Mouse (Mus musculus) hindbrain, postnatal 0 days (tissue): Measurements from ENCODE around the gene Fam83b. TPM values are rescaled to one million over a fixed set of nuclear protein-coding genes. Genes with fewer than 3 reads are reported as not detected.

Experiments
- ATAC-seq: fragments of 200-750 bp; cut with Nextera tagmentation; 2 replicates; pipeline ENCODE4 v1.8.0; 2017; ENCODE audit warnings: mild to moderate bottlenecking, moderate TSS enrichment, moderate library complexity
- DNase-seq: peaks from one replicate; pipeline ENCODE4 v3.0.0-alpha.2; 2015; ENCODE audit warnings: low spot score
- H3K27ac ChIP-seq: fragments of 300-500 bp; sonication (generic); 2 replicates; pipeline ENCODE4 v1.5.1; 2014; ENCODE audit warnings: mild to moderate bottlenecking
- H3K27me3 ChIP-seq: fragments of 300-500 bp; sonication (generic); 2 replicates; pipeline ENCODE4 v1.6.1; 2014; ENCODE audit warnings: low read length, mixed read lengths; ENCODE audit not compliant: insufficient read depth
- H3K36me3 ChIP-seq: fragments of 300-500 bp; sonication (generic); 2 replicates; pipeline ENCODE4 v1.6.1; 2014; ENCODE audit warnings: low read length, mixed read lengths; ENCODE audit not compliant: insufficient read depth
- H3K4me1 ChIP-seq: fragments of 300-500 bp; sonication (generic); 2 replicates; pipeline ENCODE4 v1.6.1; 2014; ENCODE audit warnings: antibody characterized with exemption, low read length, mixed read lengths; ENCODE audit not compliant: insufficient read depth
- H3K4me2 ChIP-seq: fragments of 300-500 bp; sonication (generic); 2 replicates; pipeline ENCODE4 v1.6.1; 2014; ENCODE audit warnings: low read depth, mild to moderate bottlenecking, low read length, moderate library complexity, mixed read lengths
- H3K4me3 ChIP-seq: fragments of 300-500 bp; sonication (generic); 2 replicates; pipeline ENCODE4 v1.5.1; 2014; ENCODE audit warnings: low read length
- H3K9ac ChIP-seq: fragments of 300-500 bp; sonication (generic); replicated peaks from 2 replicates; pipeline ENCODE4 v1.6.1; 2014; ENCODE audit warnings: mild to moderate bottlenecking, low read length, moderate library complexity, mixed read lengths
- H3K9me3 ChIP-seq: fragments of 300-500 bp; sonication (generic); 2 replicates; pipeline ENCODE4 v1.6.1; 2016; ENCODE audit warnings: low read length, mixed read lengths
- CTCF ChIP-seq: IDR thresholded peaks from 2 replicates; pipeline ENCODE4 v1.5.1; 2016; ENCODE audit warnings: antibody characterized with exemption, control low read depth, low read depth
- WGBS: fragments of 180-500 bp; shearing (Covaris S2); extraction: QIAGEN DNeasy Blood & Tissue Kit; methylation state at CpG from one replicate; pipeline ENCODE4 v1.1.7; 2014; 5-methylcytosine and 5-hydroxymethylcytosine counted together
- polyA plus RNA-seq: library from polyadenylated mRNA; unstranded; fragments of >200 nt; fragmentation: Nextera tagmentation; extraction: Ambion mirVana; gene quantifications from 2 replicates; pipeline ENCODE4 v1.2.1, GENCODE M21; 2015
- total RNA-seq: library from RNA; depleted of rRNA; stranded (reverse); fragments of >200 nt; gene quantifications from 2 replicates; pipeline ENCODE4 v1.2.3, GENCODE M21; 2014; rRNA removed

The Fam83b gene
- total and polyA plus RNA-seq, 2 experiments from 2014 or later, result 0.09 TPM; not detected in 1

GRCm38 (mm10) chr9:76480088-76480487, 86.8 kb downstream of the Fam83b start:
- H3K4me1 ChIP-seq, result no peaks in the 10 kb centered on the region
- 92% methylated on average over 3 of the region's 3 CpGs for WGBS
- H3K27ac ChIP-seq, result no peak overlapping the region
- no peak for TF ChIP-seq CTCF
- H3K9ac ChIP-seq, result no peak overlapping the region
- H3K4me3 ChIP-seq, result no peak overlapping the region
- no peak for DNase-seq
- H3K4me2 ChIP-seq, result no peak overlapping the region
- ATAC-seq, result no peak
- H3K36me3 ChIP-seq, result no peaks in the 10 kb centered on the region
- no peaks in the 10 kb centered on the region for H3K9me3 ChIP-seq
- H3K27me3 ChIP-seq, result no peaks in the 10 kb centered on the region

- ATAC-seq, result no peak
- no peaks in the 10 kb centered on the region for H3K27me3 ChIP-seq
- H3K4me1 ChIP-seq, result no peaks in the 10 kb centered on the region
- 72% methylated on average over 4 of the region's 4 CpGs for WGBS
- no peak for DNase-seq
- H3K9me3 ChIP-seq, result no peaks in the 10 kb centered on the region
- no peak overlapping the region for H3K27ac ChIP-seq
- no peak overlapping the region for H3K9ac ChIP-seq
- TF ChIP-seq CTCF, result no peak
- no peaks in the 10 kb centered on the region for H3K36me3 ChIP-seq
- H3K4me3 ChIP-seq, result no peak overlapping the region
- no peak overlapping the region for H3K4me2 ChIP-seq
Measured at GRCm38 (mm10) chr9:76469500-76469899, 97.4 kb downstream of the Fam83b start.

GRCm38 (mm10) chr9:76461547-76461946, 105.4 kb downstream of the Fam83b start:
- no peaks in the 10 kb centered on the region for H3K36me3 ChIP-seq
- no peak for DNase-seq
- H3K4me3 ChIP-seq, result no peak overlapping the region
- no peak for ATAC-seq
- no peak overlapping the region for H3K27ac ChIP-seq
- no peaks in the 10 kb centered on the region for H3K27me3 ChIP-seq
- no peaks in the 10 kb centered on the region for H3K4me1 ChIP-seq
- TF ChIP-seq CTCF, result no peak
- H3K9me3 ChIP-seq, result no peaks in the 10 kb centered on the region
- no peak overlapping the region for H3K9ac ChIP-seq
- H3K4me2 ChIP-seq, result no peak overlapping the region

- no peak overlapping the region for H3K9ac ChIP-seq
- 85% methylated on average over 3 of the region's 3 CpGs for WGBS
- ATAC-seq (no peak), DNase-seq (no peak)
- H3K9me3 ChIP-seq, result no peaks in the 10 kb centered on the region
- no peak overlapping the region for H3K4me2 ChIP-seq
- H3K36me3 ChIP-seq, result no peaks in the 10 kb centered on the region
- no peaks in the 10 kb centered on the region for H3K27me3 ChIP-seq
- no peak for TF ChIP-seq CTCF
- H3K27ac ChIP-seq, result no peak overlapping the region
- H3K4me3 ChIP-seq, result no peak overlapping the region
- H3K4me1 ChIP-seq, result no peaks in the 10 kb centered on the region
Measured at GRCm38 (mm10) chr9:76455703-76456102, 111.2 kb downstream of the Fam83b start.

Other genes with a start within 250 kb of the Fam83b start
- gene Hcrtr2, start 243.3 kb downstream of the Fam83b start, total RNA-seq, result 8.4 and 12.0 TPM in 2 replicates
- 6.3 and 6.4 TPM in 2 replicates for gene Hcrtr2, start 243.3 kb downstream of the Fam83b start, polyA plus RNA-seq